Mouse (Mus musculus) layer of hippocampus, adult 2 months (tissue): ENCODE results near the gene Fam206a. TPM values are rescaled to one million over a fixed set of nuclear protein-coding genes. Genes with fewer than 3 reads are reported as not detected.

ENCODE experiments used
- DNase-seq, 2 experiments: peaks; one replicate each; pipeline ENCODE4 v3.0.0; 2022; ENCODE audit warnings: low spot score in 2 of 2
- H3K27ac ChIP-seq: fragments of 200-600 bp; 2 replicates; pipeline ENCODE4 v1.8.1; 2022
- H3K4me3 ChIP-seq: fragments of 200-600 bp; 2 replicates; pipeline ENCODE4 v1.8.1; 2022; ENCODE audit warnings: mild to moderate bottlenecking
- CTCF ChIP-seq: fragments of 200-600 bp; conservative IDR thresholded peaks from 2 replicates; pipeline ENCODE4 v1.8.1; 2022; ENCODE audit warnings: antibody characterized with exemption, mild to moderate bottlenecking, moderate library complexity
- total RNA-seq, 2 experiments: library from RNA; stranded (reverse); gene quantifications; 2 replicates each; pipeline ENCODE4 v1.2.3; 2021

Fam206a gene
- total RNA-seq, 2 experiments from 2014 or later: 17.6 to 18.1 TPM

GRCm38 (mm10) chr4:56820017-56820550 is 17.9 kb downstream of the Fam206a start:
- H3K27ac ChIP-seq: peak overlapping the region; percentile 79
- peak in 1 of 2 experiments; percentile 13 for DNase-seq
- H3K4me3 ChIP-seq: no peak overlapping the region
- TF ChIP-seq CTCF: peak; percentile 95

- Histone ChIP-seq H3K27ac (peak overlapping the region; percentile 46), H3K4me3 (no peak overlapping the region)
- DNase-seq: no peak
- no peak for TF ChIP-seq CTCF
Observed at GRCm38 (mm10) chr4:56824231-56824630, 22.1 kb downstream of the Fam206a start.

- TF ChIP-seq CTCF: no peak
- Histone ChIP-seq H3K27ac (peak overlapping the region; percentile 84), H3K4me3 (no peak overlapping the region; the same call in 1 of the 2 replicates)
- DNase-seq: no peak
Observed at GRCm38 (mm10) chr4:56828932-56829331, 26.8 kb downstream of the Fam206a start.

GRCm38 (mm10) chr4:56829511-56829921 is 27.4 kb downstream of the Fam206a start:
- peak overlapping the region; percentile 84 for H3K27ac ChIP-seq
- TF ChIP-seq CTCF: no peak
- peak; percentile 26 to 57 for DNase-seq
- H3K4me3 ChIP-seq: no peak overlapping the region; the same call in 1 of the 2 replicates

- Histone ChIP-seq H3K4me3 (no peak overlapping the region), H3K27ac (no peak overlapping the region)
- TF ChIP-seq CTCF: no peak
- no peak for DNase-seq
Observed at GRCm38 (mm10) chr4:56831013-56831609, 29.0 kb downstream of the Fam206a start.

GRCm38 (mm10) chr4:56831998-56832397 is 29.9 kb downstream of the Fam206a start:
- Histone ChIP-seq H3K27ac (no peak overlapping the region), H3K4me3 (no peak overlapping the region)
- no peak for TF ChIP-seq CTCF
- no peak for DNase-seq

- DNase-seq: no peak
- Histone ChIP-seq H3K4me3 (no peak overlapping the region), H3K27ac (peak overlapping the region; percentile 0; the same call in 1 of the 2 replicates)
- TF ChIP-seq CTCF: no peak
Observed at GRCm38 (mm10) chr4:56837661-56838060, 35.5 kb downstream of the Fam206a start.

- TF ChIP-seq CTCF: no peak
- Histone ChIP-seq H3K4me3 (no peak overlapping the region), H3K27ac (no peak overlapping the region)
- DNase-seq: no peak
Observed at GRCm38 (mm10) chr4:56840297-56840696, 38.2 kb downstream of the Fam206a start.

GRCm38 (mm10) chr4:56842501-56842900 is 40.4 kb downstream of the Fam206a start:
- DNase-seq: no peak
- no peak overlapping the region for H3K27ac ChIP-seq
- no peak for TF ChIP-seq CTCF
- no peak overlapping the region for H3K4me3 ChIP-seq

GRCm38 (mm10) chr4:56843963-56844362 is 41.8 kb downstream of the Fam206a start:
- TF ChIP-seq CTCF: peak; percentile 54
- Histone ChIP-seq H3K27ac (no peak overlapping the region), H3K4me3 (no peak overlapping the region)
- DNase-seq: no peak

- Histone ChIP-seq H3K27ac (no peak overlapping the region), H3K4me3 (no peak overlapping the region)
- DNase-seq: no peak
- peak; percentile 31 for TF ChIP-seq CTCF
Observed at GRCm38 (mm10) chr4:56844911-56845310, 42.8 kb downstream of the Fam206a start.

GRCm38 (mm10) chr4:56845896-56846533 is 43.9 kb downstream of the Fam206a start:
- Histone ChIP-seq H3K4me3 (no peak overlapping the region), H3K27ac (0 out of 2 replicates have a peak overlapping the region, but pooled peaks have one; percentile 3)
- DNase-seq: no peak
- TF ChIP-seq CTCF: no peak

GRCm38 (mm10) chr4:56847400-56847799 is 45.3 kb downstream of the Fam206a start:
- TF ChIP-seq CTCF: no peak
- H3K27ac ChIP-seq: no peak overlapping the region
- no peak for DNase-seq
- no peak overlapping the region for H3K4me3 ChIP-seq

- no peak for DNase-seq
- H3K4me3 ChIP-seq: no peak overlapping the region
- TF ChIP-seq CTCF: no peak
- no peak overlapping the region for H3K27ac ChIP-seq
Observed at GRCm38 (mm10) chr4:56848044-56848443, 45.9 kb downstream of the Fam206a start.
